Mouse (Mus musculus): Measurements from ENCODE around the gene Stra6.

Stra6 gene

DNA sequence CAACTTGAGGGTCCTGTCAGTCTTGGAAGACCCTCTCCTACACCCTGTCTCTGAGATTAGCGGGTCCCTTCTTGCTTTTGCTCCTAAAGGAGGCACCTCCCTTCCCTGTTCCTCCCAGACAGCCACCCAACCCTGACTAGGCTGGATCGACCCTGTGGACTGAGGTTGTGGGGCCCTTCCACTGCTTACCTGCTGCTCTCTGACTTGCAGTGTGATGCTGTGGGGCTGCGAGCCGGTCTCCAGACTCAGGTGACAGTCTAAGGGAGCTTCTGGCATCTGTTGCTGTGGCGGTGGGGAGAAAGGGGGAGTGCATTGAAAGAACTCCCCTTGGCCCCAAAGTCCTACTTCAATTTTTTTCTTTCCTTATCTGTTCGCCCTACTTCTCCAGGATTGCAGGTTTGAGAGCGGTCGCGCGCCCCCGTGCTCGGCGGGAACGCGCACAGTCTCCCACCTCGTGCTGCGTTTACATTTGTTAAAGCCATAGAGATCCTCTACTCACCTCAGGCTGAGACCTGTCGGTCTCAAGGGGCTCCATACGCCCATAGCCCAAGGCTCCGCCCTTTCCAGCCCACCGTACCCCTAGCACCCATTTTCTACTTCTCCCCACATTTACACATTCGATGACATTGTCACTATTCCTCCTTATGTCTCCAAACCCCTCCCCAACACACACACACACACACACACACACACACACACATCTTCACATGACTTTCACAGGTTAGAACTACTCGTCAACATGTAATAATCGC lies 137.7 kb downstream of the Stra6 start:
- no peak for DNase-seq (ENCODE audit: low read depth in 1 of 2, low spot score in 2 of 2)

DNA sequence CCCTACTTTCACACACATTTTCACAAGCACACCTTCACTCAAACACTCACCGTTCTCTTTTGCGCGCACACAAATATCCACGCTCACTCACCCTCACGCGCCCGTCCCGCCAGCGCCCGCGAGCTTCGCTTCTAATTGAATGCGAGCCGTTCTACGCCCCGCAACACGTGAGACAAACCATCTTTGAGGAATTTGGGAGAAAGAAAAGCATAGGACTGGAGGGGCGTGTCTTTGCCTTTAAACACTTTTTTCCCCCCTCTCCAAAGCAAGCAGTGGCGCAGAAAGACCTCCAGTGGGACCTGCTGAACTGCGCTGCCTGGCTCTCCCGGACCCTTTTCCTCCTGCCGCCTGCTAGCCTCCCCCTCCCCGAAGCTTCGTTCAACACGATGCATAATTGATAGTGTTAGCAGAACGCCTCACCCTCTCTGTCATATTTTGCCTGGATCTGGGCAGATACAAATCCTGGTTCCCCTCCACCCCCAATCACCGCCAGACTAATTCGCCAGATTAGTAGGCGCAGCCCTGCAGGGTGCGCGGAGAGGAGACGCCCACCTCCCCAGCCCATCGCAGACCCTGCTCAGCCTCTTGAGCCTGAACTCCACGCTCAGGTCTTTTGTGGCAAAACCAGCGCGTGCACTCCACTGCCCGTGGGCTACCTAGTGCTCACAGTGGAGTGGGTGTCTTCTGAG lies 138.4 kb downstream of the Stra6 start:
- DNase-seq (ENCODE audit: low read depth in 1 of 2, low spot score in 2 of 2): no peak

DNA sequence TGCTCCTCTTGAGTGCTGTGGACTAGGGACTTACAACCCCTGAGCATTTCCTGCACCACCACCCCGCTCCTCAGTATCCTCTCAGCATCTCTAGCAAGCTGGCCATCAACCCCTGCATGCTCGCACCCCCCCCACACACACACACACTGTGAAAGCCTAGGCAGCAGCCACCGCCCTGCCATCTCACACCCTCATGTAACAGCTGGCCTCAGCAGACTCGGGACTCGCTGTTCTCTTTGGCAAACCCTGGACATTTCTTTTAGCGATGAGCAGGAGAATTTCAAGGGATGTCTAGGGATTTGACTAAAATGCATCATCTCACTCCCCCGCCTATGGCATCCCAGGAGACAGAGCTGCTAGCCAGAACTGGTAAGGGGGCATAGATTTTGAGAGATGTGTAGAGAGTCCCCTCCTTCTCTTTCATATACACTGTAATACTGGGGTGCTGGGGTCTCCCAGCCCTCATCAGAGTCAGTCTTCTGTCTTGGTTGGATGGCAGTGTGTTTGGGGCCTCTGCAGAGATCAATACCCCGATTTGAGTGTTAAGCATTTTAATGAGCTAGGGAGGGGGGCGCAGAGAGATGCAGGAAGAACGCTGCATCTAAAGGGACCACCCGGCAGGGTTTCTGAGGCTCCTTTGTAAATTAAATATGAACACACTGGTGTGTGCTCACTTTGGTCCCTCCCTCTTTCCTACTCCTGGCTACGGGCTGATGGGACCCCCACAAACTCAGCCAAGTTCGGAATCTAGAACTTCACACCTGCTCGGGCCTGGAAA lies 139.3 kb downstream of the Stra6 start:
- DNase-seq (ENCODE audit: low read depth in 1 of 2, low spot score in 2 of 2): no peak
